Mouse (Mus musculus) heart, embryonic 10.5 days (tissue): Measurements from ENCODE around the gene Tigit. TPM values are rescaled to one million over a fixed set of nuclear protein-coding genes. Genes with fewer than 3 reads are reported as not detected.

ENCODE experiments used
- DNase-seq: peaks from one replicate; pipeline ENCODE4 v3.0.0-alpha.2; 2017; ENCODE audit warnings: low spot score
- H3K27ac ChIP-seq: fragments of 300-500 bp; sonication (generic); 2 replicates; pipeline ENCODE4 v1.5.1; 2016; ENCODE audit warnings: mild to moderate bottlenecking
- H3K27me3 ChIP-seq: fragments of 300-500 bp; sonication (generic); 2 replicates; pipeline ENCODE4 v1.6.1; 2016; ENCODE audit warnings: mild to moderate bottlenecking; ENCODE audit not compliant: poor library complexity, insufficient read depth, severe bottlenecking
- H3K36me3 ChIP-seq: fragments of 300-500 bp; sonication (generic); 2 replicates; pipeline ENCODE4 v1.6.1; 2016; ENCODE audit warnings: mild to moderate bottlenecking, moderate library complexity
- H3K4me1 ChIP-seq: fragments of 300-500 bp; sonication (generic); 2 replicates; pipeline ENCODE4 v1.6.1; 2016; ENCODE audit warnings: mild to moderate bottlenecking
- H3K4me3 ChIP-seq: fragments of 300-500 bp; sonication (generic); 2 replicates; pipeline ENCODE4 v1.5.1; 2016; ENCODE audit warnings: mild to moderate bottlenecking, moderate library complexity
- H3K9me3 ChIP-seq: fragments of 300-500 bp; sonication (generic); 2 replicates; pipeline ENCODE4 v1.6.1; 2016; ENCODE audit warnings: mild to moderate bottlenecking, moderate library complexity
- WGBS: fragments of 180-500 bp; shearing (Covaris S2); methylation state at CpG from one replicate; pipeline ENCODE4 v1.1.7; 2016; 5-methylcytosine and 5-hydroxymethylcytosine counted together
- microRNA counts: library from miRNA; unstranded; fragments of <30 nt; microRNA quantifications from one replicate; lab custom pipeline; 2017
- microRNA-seq: library from miRNA; unstranded; fragments of <30 nt; microRNA quantifications from one replicate; pipeline ENCODE4, GENCODE M21; 2017
- polyA plus RNA-seq: library from polyadenylated mRNA; unstranded; fragments of >200 nt; fragmentation: Nextera tagmentation; extraction: Ambion mirVana; gene quantifications from 2 replicates; pipeline ENCODE4 v1.2.1, GENCODE M21; 2016

Tigit gene
- polyA plus RNA-seq, 1 experiment from 2014 or later = not detected

GRCm38 (mm10) chr16:43603591-43604141, 60.3 kb downstream of the Tigit start:
- 17% methylated on average over 9 of the region's 9 CpGs for WGBS
- Histone ChIP-seq H3K9me3 (no peaks in the 10 kb centered on the region), H3K27me3 (no peaks in the 10 kb centered on the region), H3K36me3 (peaks cover 11% of the 10 kb centered on the region; the same call in 1 of the 2 replicates), H3K4me1 (peaks cover 17% of the 10 kb centered on the region), H3K27ac (no peak overlapping the region; the same call in 1 of the 2 replicates), H3K4me3 (no peak overlapping the region)
- DNase-seq = no peak

GRCm38 (mm10) chr16:43602573-43602972, 61.4 kb downstream of the Tigit start:
- Histone ChIP-seq H3K4me1 (peaks cover 19% of the 10 kb centered on the region), H3K4me3 (no peak overlapping the region), H3K27me3 (no peaks in the 10 kb centered on the region), H3K27ac (no peak overlapping the region), H3K36me3 (peaks cover 8% of the 10 kb centered on the region; the same call in 1 of the 2 replicates), H3K9me3 (no peaks in the 10 kb centered on the region)
- DNase-seq = no peak
- WGBS = 71% methylated on average over 4 of the region's 4 CpGs

DNA sequence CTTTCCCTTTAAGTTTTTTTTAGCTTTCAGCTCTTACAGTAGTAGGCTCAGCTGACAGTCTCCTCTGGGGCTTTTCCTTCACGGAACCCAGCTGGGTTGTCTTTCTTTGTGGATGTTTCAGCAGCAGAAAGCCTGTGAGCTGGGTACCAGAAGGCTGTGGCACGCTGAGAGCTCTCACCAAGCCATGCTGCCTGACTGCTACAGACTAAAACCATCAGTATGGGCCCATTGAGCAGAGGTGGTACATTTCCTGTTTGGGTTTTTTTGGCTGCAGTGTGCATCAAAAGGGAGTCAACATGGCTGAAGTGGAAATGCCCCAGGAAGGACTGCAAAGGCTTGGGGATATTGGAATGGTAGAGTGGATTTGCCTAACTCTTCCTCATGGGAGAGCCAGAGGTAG, 64.2 kb downstream of the Tigit start:
- Histone ChIP-seq H3K27me3 (no peaks in the 10 kb centered on the region), H3K4me1 (peaks cover 24% of the 10 kb centered on the region), H3K9me3 (no peaks in the 10 kb centered on the region), H3K36me3 (0 out of 2 replicates have a peak, but pooled peaks cover 2% of the 10 kb centered on the region), H3K27ac (no peak overlapping the region), H3K4me3 (no peak overlapping the region)
- 78% methylated on average over 2 of the region's 2 CpGs for WGBS
- DNase-seq = no peak

MicroRNA genes within 50 kb of the gene (microRNA counts, 519-probe panel; counts per million panel counts)
- microRNA mmu-miR-568 (lab: Ali Mortazavi, UCI) = not detected

Small RNAs within 50 kb of the gene (microRNA-seq; reads per million reads assigned to microRNA genes)
- gene Mir568 = not detected

Other genes starting within 250 kb of the Tigit start
- not detected in 2 replicates for gene Drd3, start 89.9 kb upstream of the Tigit start, polyA plus RNA-seq
- gene Ccdc191, start 225.7 kb upstream of the Tigit start, polyA plus RNA-seq = 8.3 and 12.3 TPM in 2 replicates